In the genomic region with DNA sequence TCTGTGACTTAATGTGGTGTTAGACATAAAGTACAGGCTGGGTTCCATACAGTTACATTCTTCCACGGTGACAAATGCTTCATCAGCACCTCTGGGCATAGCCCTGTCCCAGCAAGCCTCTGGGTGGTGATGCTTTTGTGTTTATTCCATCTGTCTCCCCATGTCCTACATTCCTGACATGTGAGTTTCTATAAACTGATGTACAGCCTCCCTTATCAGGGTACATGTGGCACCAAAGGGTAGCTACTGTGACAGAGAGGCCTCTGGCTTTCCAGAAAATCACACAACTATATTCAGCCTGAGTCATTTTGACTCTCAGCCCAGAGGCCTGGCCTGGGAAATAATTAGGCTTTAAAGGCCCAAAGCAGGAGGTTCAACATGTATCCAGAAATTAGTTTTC, we compare ENCODE assay signal across 28 mouse cellular contexts. TPM values are rescaled to one million over a fixed set of nuclear protein-coding genes. Genes with fewer than 3 reads are reported as not detected.
DNase-seq lines count a peak whose midpoint lies in the region; ATAC-seq and TF ChIP-seq lines count a peak whose summit lies in the region.
"Had no signal": no experiment of that assay in that cellular context is flagged by ENCODE, and none has a peak within 500 bp of the region (broad histone marks: within the 10 kb centered on the region; RNA-seq: fewer than 3 reads in every experiment).

No protein-coding gene starts in this region.

- no peaks in the 10 kb centered on the region for H3K27me3 ChIP-seq in heart, postnatal 0 days (ENCODE audit: control insufficient read depth, insufficient read depth, low read length)
- no peaks in the 10 kb centered on the region for H3K27me3 ChIP-seq in liver, embryonic 11.5 days (replicated peaks; ENCODE audit: control insufficient read depth, insufficient read depth, low read length)
- H3K27me3 ChIP-seq: forebrain, embryonic 15.5 days; stomach, embryonic 15.5 days had no signal

- DNase-seq in 3134 (ENCODE audit: extremely low read depth, insufficient read length, low spot score) = peak; percentile 51
- DNase-seq in 3T3-L1 (ENCODE audit: low read depth, low spot score) = peak; percentile 81
- peak; percentile 70 for DNase-seq in fibroblast of lung, adult 2 months (ENCODE audit: low read depth)
- peak; percentile 58 for DNase-seq in heart, postnatal 0 days (ENCODE audit: low spot score)
- DNase-seq in liver, embryonic 11.5 days (ENCODE audit: low spot score) = no peak
- DNase-seq in retina, postnatal 1 day = no peak
- no peak for DNase-seq in adrenal gland, postnatal 10 days
- DNase-seq: cerebellum, adult 8-10 months; gastrocnemius, postnatal 36 days; kidney, adult 18-20 months; kidney, postnatal 10 days; left cerebral cortex, postnatal 4 days; liver; liver, postnatal 0 days; lung, postnatal 14 days; thymus, adult 2 months had no signal

- TF ChIP-seq CTCF in heart, postnatal 0 days (IDR thresholded peaks at IDR 0.05; ENCODE audit: low read depth) = no peak

- no peak overlapping the region for H3K4me3 ChIP-seq in heart, postnatal 0 days (ENCODE audit: low read depth, low read length)
- no peak overlapping the region for H3K4me3 ChIP-seq in liver, embryonic 11.5 days (ENCODE audit: low read depth, low read length)
- H3K4me3 ChIP-seq: erythroblast, embryonic 14.5 days; forebrain, embryonic 15.5 days; hindbrain, embryonic 10.5 days; megakaryocyte, embryonic 14.5 days; stomach, embryonic 15.5 days had no signal

- H3K27ac ChIP-seq in heart, postnatal 0 days (ENCODE audit: low read depth) = peak overlapping the region; percentile 88
- H3K27ac ChIP-seq in liver, embryonic 11.5 days (ENCODE audit: low read depth, low read length) = no peak overlapping the region
- H3K27ac ChIP-seq: forebrain, embryonic 15.5 days; hindbrain, embryonic 10.5 days; stomach, embryonic 15.5 days had no signal

- H3K4me2 ChIP-seq in heart, postnatal 0 days (ENCODE audit: low read depth, low read length) = no peak overlapping the region
- no peak overlapping the region for H3K4me2 ChIP-seq in liver, embryonic 11.5 days
- H3K4me2 ChIP-seq: forebrain, embryonic 15.5 days; stomach, embryonic 15.5 days had no signal

- no peak for TF ChIP-seq EP300 in heart, postnatal 0 days (IDR thresholded peaks at IDR 0.05; ENCODE audit: low read depth)

- no peak overlapping the region for H3K9ac ChIP-seq in heart, postnatal 0 days (replicated peaks; ENCODE audit: low read depth, low read length)
- H3K9ac ChIP-seq in liver, embryonic 11.5 days (ENCODE audit: low read depth, low read length) = no peak overlapping the region
- H3K9ac ChIP-seq: forebrain, embryonic 15.5 days; liver, postnatal 0 days; stomach, embryonic 15.5 days had no signal

- H3K36me3 ChIP-seq in heart, postnatal 0 days (replicated peaks; ENCODE audit: control insufficient read depth, insufficient read depth, low read length) = no peaks in the 10 kb centered on the region
- no peaks in the 10 kb centered on the region for H3K36me3 ChIP-seq in liver, embryonic 11.5 days (ENCODE audit: control insufficient read depth, insufficient read depth, low read length)
- H3K36me3 ChIP-seq: forebrain, embryonic 15.5 days; G1E; hindbrain, embryonic 10.5 days; stomach, embryonic 15.5 days had no signal

- WGBS in heart, postnatal 0 days = 45% methylated on average over 1 of the region's 1 CpGs
- WGBS in liver, embryonic 11.5 days = 61% methylated on average over 1 of the region's 1 CpGs

- peak; percentile 72 for ATAC-seq in heart, postnatal 0 days (ENCODE audit: insufficient read depth, low read depth)
- no peak for ATAC-seq in liver, embryonic 11.5 days (replicated peaks; ENCODE audit: low FRiP score)
- ATAC-seq: forebrain, embryonic 15.5 days; liver, postnatal 0 days; midbrain, embryonic 16.5 days had no signal

- no peaks in the 10 kb centered on the region for H3K9me3 ChIP-seq in heart, postnatal 0 days (replicated peaks; ENCODE audit: control insufficient read depth, low read length)
- no peaks in the 10 kb centered on the region for H3K9me3 ChIP-seq in liver, embryonic 11.5 days (ENCODE audit: control insufficient read depth, low read length)
- H3K9me3 ChIP-seq: forebrain, embryonic 15.5 days; G1E; hindbrain, embryonic 10.5 days; megakaryocyte, embryonic 14.5 days; stomach, embryonic 15.5 days had no signal

- H3K4me1 ChIP-seq in heart, postnatal 0 days (ENCODE audit: control insufficient read depth, insufficient read depth) = peaks cover 43% of the 10 kb centered on the region
- peaks cover 3% of the 10 kb centered on the region; the same call in 1 of the 2 replicates for H3K4me1 ChIP-seq in liver, embryonic 11.5 days (replicated peaks; ENCODE audit: control insufficient read depth, insufficient read depth, low read length)

RNA-seq across cellular contexts. Expression of gene Mtmr3, which starts 11.9 kb away (rescaled TPM):
- 53.3 and 68.2 TPM in 2 replicates for total RNA-seq in heart, postnatal 0 days (2014; rRNA removed; ENCODE audit: low replicate concordance)
- 14.2 and 15.1 TPM in 2 replicates for polyA plus RNA-seq in heart, postnatal 0 days (2015; fragmentation: Nextera tagmentation; extraction: Ambion mirVana)
- 25.6 and 30.7 TPM in 2 replicates for polyA plus RNA-seq in liver, embryonic 11.5 days (2014; fragmentation: Nextera tagmentation; extraction: Ambion mirVana)
- total RNA-seq in adrenal gland, postnatal 10 days (2021) = 10 to 100 TPM; 46.9 to 56.3 TPM

RNA-seq across cellular contexts. Expression of gene Gm11032, which starts 13.3 kb away (rescaled TPM):
- total RNA-seq in heart, postnatal 0 days (2014; rRNA removed; ENCODE audit: low replicate concordance) = not detected in 2 replicates
- polyA plus RNA-seq in heart, postnatal 0 days (2015; fragmentation: Nextera tagmentation; extraction: Ambion mirVana) = not detected in 2 replicates
- polyA plus RNA-seq in liver, embryonic 11.5 days (2014; fragmentation: Nextera tagmentation; extraction: Ambion mirVana) = not detected in 2 replicates
- not detected for total RNA-seq in adrenal gland, postnatal 10 days (2021)
- total RNA-seq: G1E; gastrocnemius, postnatal 36 days; layer of hippocampus, adult 18-20 months; left cerebral cortex, adult 18-20 months; left cerebral cortex, postnatal 4 days; neutrophil, adult 5-6 weeks had no signal
- polyA plus RNA-seq: cortical plate, adult 2 months; embryonic facial prominence, embryonic 11.5 days; erythroblast, embryonic 14.5 days; forebrain, embryonic 15.5 days; G1E; hindbrain, embryonic 10.5 days; liver, postnatal 0 days; midbrain, embryonic 16.5 days; stomach, embryonic 15.5 days; thymus, adult 2 months had no signal

RNA-seq across cellular contexts. Expression of gene Ascc2, which starts 31.0 kb away (rescaled TPM):
- 13.6 and 15.2 TPM in 2 replicates for total RNA-seq in heart, postnatal 0 days (2014; rRNA removed; ENCODE audit: low replicate concordance)
- 10.1 and 10.6 TPM in 2 replicates for polyA plus RNA-seq in heart, postnatal 0 days (2015; fragmentation: Nextera tagmentation; extraction: Ambion mirVana)
- 41.4 and 43.0 TPM in 2 replicates for polyA plus RNA-seq in liver, embryonic 11.5 days (2014; fragmentation: Nextera tagmentation; extraction: Ambion mirVana)
- 10 to 100 TPM; 26.7 to 27.6 TPM for total RNA-seq in adrenal gland, postnatal 10 days (2021)

Comparison
In these comparisons a context has a peak if more than half of its experiments do, and no peak if none do; other contexts are left out.
1. DNase-seq: peak in 3134 (single experiment), 3T3-L1 (single experiment), fibroblast of lung, adult 2 months (single experiment) and heart, postnatal 0 days (single experiment); none in liver, embryonic 11.5 days (single experiment), retina, postnatal 1 day (single experiment) and adrenal gland, postnatal 10 days (single experiment).